Mouse (Mus musculus) kidney, embryonic 15.5 days (tissue): ENCODE results near the gene Stx18. TPM values are rescaled to one million over a fixed set of nuclear protein-coding genes. Genes with fewer than 3 reads are reported as not detected.

Source experiments
- ATAC-seq: fragments of 200-750 bp; cut with Nextera tagmentation; replicated peaks from 2 replicates; pipeline ENCODE4 v1.8.0; 2017; ENCODE audit warnings: moderate TSS enrichment; ENCODE audit not compliant: low FRiP score
- H3K27ac ChIP-seq: fragments of 300-500 bp; sonication (generic); 2 replicates; pipeline ENCODE4 v1.5.1; 2015; ENCODE audit warnings: mild to moderate bottlenecking, inconsistent platforms
- H3K27me3 ChIP-seq: fragments of 300-500 bp; sonication (generic); 2 replicates; pipeline ENCODE4 v1.6.1; 2015; ENCODE audit warnings: inconsistent platforms
- H3K36me3 ChIP-seq: fragments of 300-500 bp; sonication (generic); 2 replicates; pipeline ENCODE4 v1.6.1; 2015; ENCODE audit warnings: inconsistent platforms
- H3K4me1 ChIP-seq: fragments of 300-500 bp; sonication (generic); 2 replicates; pipeline ENCODE4 v1.6.1; 2015; ENCODE audit warnings: inconsistent platforms
- H3K4me2 ChIP-seq: fragments of 300-500 bp; sonication (generic); 2 replicates; pipeline ENCODE4 v1.6.1; 2015; ENCODE audit warnings: moderate library complexity, mild to moderate bottlenecking, inconsistent platforms
- H3K4me3 ChIP-seq: fragments of 300-500 bp; sonication (generic); replicated peaks from 2 replicates; pipeline ENCODE4 v1.5.1; 2015; ENCODE audit warnings: mild to moderate bottlenecking, inconsistent platforms
- H3K9ac ChIP-seq: fragments of 300-500 bp; sonication (generic); 2 replicates; pipeline ENCODE4 v1.6.1; 2015; ENCODE audit warnings: mild to moderate bottlenecking, inconsistent platforms
- H3K9me3 ChIP-seq: fragments of 300-500 bp; sonication (generic); replicated peaks from 2 replicates; pipeline ENCODE4 v1.6.1; 2016; ENCODE audit warnings: inconsistent platforms
- WGBS: fragments of 180-500 bp; shearing (Covaris S2); methylation state at CpG from one replicate; pipeline ENCODE4 v1.1.7; 2015; ENCODE audit warnings: mixed read lengths; 5-methylcytosine and 5-hydroxymethylcytosine counted together
- polyA plus RNA-seq: library from polyadenylated mRNA; unstranded; fragments of >200 nt; fragmentation: Nextera tagmentation; extraction: Ambion mirVana; gene quantifications from 2 replicates; pipeline ENCODE4 v1.2.1, GENCODE M21; 2015

Gene Stx18
- polyA plus RNA-seq, 1 experiment from 2014 or later, result 43.6 TPM

DNA sequence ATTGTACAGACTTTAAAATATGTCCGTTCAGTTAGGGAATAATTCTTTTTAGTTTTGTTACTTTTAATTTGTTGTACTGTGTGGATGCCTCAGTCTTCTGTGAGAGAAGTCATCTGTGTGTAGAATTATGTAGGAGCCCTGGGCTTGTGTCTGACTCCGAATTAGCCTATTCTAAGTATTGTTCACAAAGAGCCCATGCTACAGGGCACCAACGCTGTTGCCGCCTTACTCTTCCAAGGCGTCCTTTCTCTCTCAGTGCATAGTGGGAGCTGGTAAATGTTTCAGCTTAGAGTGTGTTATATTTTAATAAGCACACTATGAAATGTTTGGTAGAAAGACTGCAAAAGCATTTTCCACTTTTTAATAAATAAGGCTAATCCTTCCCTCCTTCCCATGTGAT is 44.8 kb downstream of the Stx18 start:
- Histone ChIP-seq H3K36me3 (no peaks in the 10 kb centered on the region), H3K4me1 (peaks cover 9% of the 10 kb centered on the region; the same call in 1 of the 2 replicates), H3K4me2 (no peak overlapping the region), H3K27me3 (0 out of 2 replicates have a peak, but pooled peaks cover 4% of the 10 kb centered on the region), H3K9me3 (no peaks in the 10 kb centered on the region), H3K27ac (no peak overlapping the region), H3K9ac (no peak overlapping the region), H3K4me3 (no peak overlapping the region)
- WGBS, result 91% methylated on average over 5 of the region's 5 CpGs
- no peak for ATAC-seq

DNA sequence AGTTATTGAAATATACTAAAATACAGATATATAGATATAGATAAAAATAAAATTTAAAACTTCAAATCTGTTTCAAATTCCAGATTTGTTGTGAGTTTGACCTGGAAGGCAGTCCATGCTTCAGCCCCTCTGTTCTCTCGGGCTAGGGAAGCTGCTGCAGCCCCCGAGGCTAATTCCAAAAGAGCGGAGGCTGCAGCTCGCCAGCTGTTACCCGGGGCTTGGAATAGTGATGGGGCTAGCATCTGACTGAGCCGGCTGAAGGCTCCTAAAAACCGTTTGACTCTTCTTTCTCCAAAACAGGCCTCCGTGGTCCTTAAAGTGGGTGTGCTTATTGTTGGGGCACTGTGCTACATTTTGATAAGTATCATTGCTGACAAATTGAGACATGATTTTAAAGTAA is 46.1 kb downstream of the Stx18 start:
- Histone ChIP-seq H3K9ac (no peak overlapping the region), H3K27me3 (0 out of 2 replicates have a peak, but pooled peaks cover 4% of the 10 kb centered on the region), H3K4me1 (peaks cover 9% of the 10 kb centered on the region; the same call in 1 of the 2 replicates), H3K9me3 (no peaks in the 10 kb centered on the region), H3K36me3 (no peaks in the 10 kb centered on the region), H3K27ac (no peak overlapping the region), H3K4me2 (no peak overlapping the region), H3K4me3 (no peak overlapping the region)
- no peak for ATAC-seq
- 38% methylated on average over 8 of the region's 8 CpGs for WGBS

DNA sequence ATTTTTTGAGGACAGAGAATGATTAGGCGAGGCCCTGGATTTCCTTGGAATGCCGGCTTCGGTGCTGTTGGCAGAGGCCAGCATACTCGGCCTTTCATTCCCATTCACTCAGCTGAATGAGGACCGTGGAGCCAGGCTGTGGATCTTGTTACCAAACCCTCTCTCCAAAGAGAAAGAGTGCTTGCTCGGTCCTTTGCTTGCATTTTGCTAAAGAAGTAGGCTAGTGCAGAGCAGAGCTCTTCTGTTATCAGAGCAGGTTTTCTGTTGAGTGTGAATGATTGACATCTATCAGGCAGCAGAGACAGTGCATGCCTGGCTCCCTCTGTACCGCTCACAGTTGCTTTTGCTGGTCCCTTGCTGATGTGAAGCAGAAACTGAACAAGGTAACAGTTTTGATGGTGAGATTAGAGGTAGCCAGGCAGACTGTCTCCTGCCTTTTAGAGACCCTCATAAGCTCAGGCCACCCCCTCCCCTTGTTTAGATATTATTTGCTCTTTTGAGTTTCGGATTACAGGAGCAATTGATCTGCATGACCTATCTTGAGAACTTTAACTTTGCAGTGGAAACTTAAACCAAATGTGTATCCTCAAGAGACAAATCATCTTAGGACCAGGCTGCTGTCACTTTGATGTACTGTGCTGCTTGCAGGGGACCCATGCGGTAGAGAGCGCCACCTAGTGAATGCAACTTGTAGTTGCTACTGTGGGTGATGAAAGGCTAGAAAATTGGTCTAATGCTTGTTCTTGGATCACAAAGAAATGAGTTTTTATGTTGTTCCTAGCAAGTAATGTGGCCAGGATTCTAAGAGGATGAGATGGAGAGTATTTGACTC is 47.2 kb downstream of the Stx18 start:
- no peaks in the 10 kb centered on the region for H3K36me3 ChIP-seq
- H3K4me3 ChIP-seq, result no peak overlapping the region
- no peak; the same call in 1 of the 2 replicates for ATAC-seq
- H3K9me3 ChIP-seq, result no peaks in the 10 kb centered on the region
- H3K4me1 ChIP-seq, result peaks cover 9% of the 10 kb centered on the region; the same call in 1 of the 2 replicates
- H3K9ac ChIP-seq, result no peak overlapping the region
- 0 out of 2 replicates have a peak, but pooled peaks cover 4% of the 10 kb centered on the region for H3K27me3 ChIP-seq
- no peak overlapping the region for H3K27ac ChIP-seq
- WGBS, result 27% methylated on average over 10 of the region's 10 CpGs
- no peak overlapping the region for H3K4me2 ChIP-seq

DNA sequence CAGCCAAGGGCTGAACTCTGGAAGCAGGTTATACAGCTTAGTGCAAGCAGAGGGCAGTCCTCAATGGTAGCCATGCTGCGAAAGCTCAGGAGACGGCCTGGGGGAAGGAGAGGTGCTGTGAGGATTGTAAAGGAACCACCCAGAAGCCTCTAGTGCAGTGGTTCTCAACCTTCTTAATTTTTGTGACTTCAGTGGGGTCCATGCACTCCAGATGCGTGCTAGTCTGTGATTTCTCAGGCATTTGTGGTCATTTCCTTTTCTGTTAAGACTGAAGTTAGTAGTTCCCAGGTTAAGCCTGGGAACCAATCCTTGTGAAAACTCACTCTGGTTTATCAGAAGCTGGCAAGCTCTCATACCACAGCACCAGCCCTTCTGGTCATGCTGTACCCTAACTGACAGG is 51.6 kb downstream of the Stx18 start:
- Histone ChIP-seq H3K27ac (no peak overlapping the region), H3K4me2 (no peak overlapping the region), H3K4me1 (0 out of 2 replicates have a peak, but pooled peaks cover 3% of the 10 kb centered on the region), H3K9me3 (no peaks in the 10 kb centered on the region), H3K27me3 (0 out of 2 replicates have a peak, but pooled peaks cover 4% of the 10 kb centered on the region), H3K4me3 (no peak overlapping the region), H3K9ac (no peak overlapping the region), H3K36me3 (no peaks in the 10 kb centered on the region)
- no peak for ATAC-seq
- WGBS, result 76% methylated on average over 3 of the region's 3 CpGs

DNA sequence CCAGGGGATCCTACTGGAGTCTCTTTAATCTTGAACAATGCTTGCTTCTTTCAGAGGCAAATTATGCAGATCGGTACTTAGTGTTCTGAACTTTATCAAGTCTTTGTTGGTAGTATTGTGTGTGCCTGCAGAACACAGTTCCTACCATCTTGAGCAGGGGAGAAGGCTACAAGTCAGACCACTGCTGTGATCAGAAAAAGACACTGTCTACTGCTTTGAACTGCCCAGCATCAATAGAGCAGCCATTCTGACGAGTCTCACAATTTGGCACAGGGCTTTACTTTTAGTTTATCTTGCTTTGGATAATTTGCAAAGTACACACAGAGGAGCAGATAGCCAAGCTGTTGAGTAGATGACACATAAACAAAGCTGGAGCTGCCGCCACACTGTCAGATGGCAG is 52.0 kb downstream of the Stx18 start:
- no peak overlapping the region for H3K27ac ChIP-seq
- H3K9me3 ChIP-seq, result no peaks in the 10 kb centered on the region
- H3K4me3 ChIP-seq, result no peak overlapping the region
- no peak overlapping the region for H3K4me2 ChIP-seq
- WGBS, result 67% methylated on average over 3 of the region's 3 CpGs
- H3K4me1 ChIP-seq, result 0 out of 2 replicates have a peak, but pooled peaks cover 2% of the 10 kb centered on the region
- ATAC-seq, result no peak
- H3K36me3 ChIP-seq, result no peaks in the 10 kb centered on the region
- no peak overlapping the region for H3K9ac ChIP-seq
- H3K27me3 ChIP-seq, result 0 out of 2 replicates have a peak, but pooled peaks cover 1% of the 10 kb centered on the region

DNA sequence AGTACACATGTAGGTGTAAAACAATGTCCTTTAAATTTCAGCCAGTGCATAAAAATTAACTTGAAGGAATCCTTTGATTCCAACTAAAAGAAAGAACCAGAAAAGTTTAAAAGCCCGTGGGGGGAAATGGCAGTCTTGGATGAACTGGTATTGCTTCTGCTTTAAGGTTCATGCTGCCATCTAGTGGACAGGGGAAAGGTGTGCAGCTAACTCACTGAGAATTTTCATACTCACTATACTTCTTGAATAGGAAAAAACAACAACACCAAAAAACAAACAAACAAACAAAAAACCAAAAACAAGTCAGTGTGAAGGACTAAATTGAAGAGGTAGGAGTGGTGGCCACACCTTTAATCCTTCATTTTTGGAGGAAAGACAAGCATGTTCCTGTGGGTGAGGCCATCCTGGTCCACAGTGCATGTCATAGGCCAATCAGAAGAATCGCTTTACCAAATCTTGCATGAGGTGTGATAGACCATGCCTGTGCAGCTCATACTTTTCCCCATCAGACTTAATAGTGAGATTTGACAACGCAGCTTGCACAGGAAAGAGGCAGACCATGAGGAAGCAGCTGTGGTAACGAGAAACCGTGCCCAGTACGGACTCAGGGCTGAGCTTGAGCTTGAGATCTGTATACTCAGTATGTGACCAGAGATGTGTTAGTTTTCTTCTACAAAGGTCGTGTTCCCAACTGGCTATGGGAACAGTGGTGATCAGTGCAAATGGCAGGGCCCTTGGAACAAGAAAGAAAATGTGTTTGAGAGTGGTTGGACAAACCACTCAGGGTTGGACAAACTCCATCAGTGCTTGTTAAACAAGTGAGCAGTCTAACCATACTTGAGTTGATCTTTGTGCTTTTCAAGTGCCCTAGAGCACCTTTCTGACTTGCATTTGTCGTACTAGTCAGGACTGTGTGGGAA is 52.8 kb downstream of the Stx18 start:
- Histone ChIP-seq H3K36me3 (no peaks in the 10 kb centered on the region), H3K4me1 (no peaks in the 10 kb centered on the region), H3K27ac (no peak overlapping the region), H3K4me3 (no peak overlapping the region), H3K4me2 (no peak overlapping the region), H3K9ac (no peak overlapping the region), H3K9me3 (no peaks in the 10 kb centered on the region), H3K27me3 (no peaks in the 10 kb centered on the region)
- 74% methylated on average over 8 of the region's 8 CpGs for WGBS
- 0 out of 2 replicates have a peak, but pooled peaks have one; percentile 33 for ATAC-seq

DNA sequence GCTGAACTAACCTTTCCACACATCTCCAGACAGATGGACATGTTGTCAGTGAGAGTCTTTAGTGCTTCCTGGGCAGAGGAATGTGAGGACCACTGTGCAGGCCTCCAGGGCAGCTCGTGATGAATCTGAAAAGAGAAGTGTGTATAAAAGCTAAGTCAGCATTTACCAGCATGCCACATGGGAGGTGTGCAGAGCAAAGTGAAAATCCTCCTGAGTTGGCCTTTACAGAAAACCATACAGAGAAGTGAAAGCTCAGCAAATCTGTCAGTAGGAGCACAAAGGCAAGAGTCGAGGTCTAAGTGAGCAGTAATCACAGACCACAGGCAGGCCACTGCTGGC is 53.4 kb downstream of the Stx18 start:
- H3K36me3 ChIP-seq, result 0 out of 2 replicates have a peak, but pooled peaks cover 2% of the 10 kb centered on the region
- no peaks in the 10 kb centered on the region for H3K9me3 ChIP-seq
- no peak overlapping the region for H3K4me2 ChIP-seq
- WGBS, result 75% methylated on average over 2 of the region's 2 CpGs
- no peak overlapping the region for H3K9ac ChIP-seq
- ATAC-seq, result no peak
- no peak overlapping the region for H3K27ac ChIP-seq
- no peaks in the 10 kb centered on the region for H3K27me3 ChIP-seq
- H3K4me1 ChIP-seq, result no peaks in the 10 kb centered on the region
- no peak overlapping the region for H3K4me3 ChIP-seq

DNA sequence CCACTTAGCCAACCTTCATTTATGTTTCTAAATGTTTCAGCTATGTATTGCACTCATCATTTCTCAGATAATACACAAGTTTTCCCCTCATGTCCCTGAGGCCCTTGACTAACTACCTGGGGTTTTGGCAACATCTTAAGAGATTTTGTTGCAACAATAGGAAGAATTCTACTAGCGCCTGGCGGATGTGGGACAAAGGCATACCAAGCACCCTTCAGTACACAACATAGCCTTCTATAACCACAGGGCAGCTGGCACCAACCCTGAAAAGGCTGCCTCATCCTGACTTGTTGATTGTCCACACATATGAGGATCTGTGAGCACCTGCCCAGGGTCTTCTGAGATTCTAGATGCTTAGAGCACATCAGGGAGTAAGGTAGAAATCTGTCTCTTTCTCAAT is 55.8 kb downstream of the Stx18 start:
- ATAC-seq, result no peak
- Histone ChIP-seq H3K27me3 (no peaks in the 10 kb centered on the region), H3K9ac (no peak overlapping the region), H3K36me3 (0 out of 2 replicates have a peak, but pooled peaks cover 2% of the 10 kb centered on the region), H3K27ac (no peak overlapping the region), H3K9me3 (no peaks in the 10 kb centered on the region), H3K4me1 (no peaks in the 10 kb centered on the region), H3K4me3 (no peak overlapping the region), H3K4me2 (no peak overlapping the region)
- WGBS, result 89% methylated on average over 2 of the region's 2 CpGs

DNA sequence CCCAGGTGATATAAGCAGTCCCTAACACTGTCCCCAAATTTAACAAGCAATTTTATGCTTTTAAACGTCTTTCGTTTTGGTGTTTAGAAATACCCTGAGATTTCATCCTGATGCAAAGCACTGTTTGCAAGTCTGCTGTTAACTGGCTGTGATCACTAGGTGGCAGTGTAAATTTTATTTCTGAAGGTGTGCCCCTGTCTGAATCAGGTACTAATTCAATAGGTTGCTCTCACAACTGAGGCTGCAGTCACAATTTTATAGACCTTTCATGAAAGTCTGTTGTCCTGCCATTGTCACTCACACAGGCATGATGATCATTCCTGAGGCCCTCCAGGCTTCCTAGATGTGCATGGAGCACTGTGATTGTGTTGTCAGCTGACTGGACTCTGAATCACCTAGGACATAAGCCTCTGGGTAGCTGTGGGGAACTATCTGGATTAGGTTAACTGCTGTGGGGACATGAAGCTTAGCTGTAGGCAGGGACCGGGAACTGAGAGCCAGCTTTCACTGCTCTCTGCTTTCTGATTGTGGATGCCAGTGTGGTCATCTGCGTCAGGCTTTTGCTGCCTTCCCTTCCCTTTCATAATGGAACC is 59.1 kb downstream of the Stx18 start:
- Histone ChIP-seq H3K36me3 (0 out of 2 replicates have a peak, but pooled peaks cover 2% of the 10 kb centered on the region), H3K27me3 (no peaks in the 10 kb centered on the region), H3K4me2 (no peak overlapping the region), H3K4me1 (no peaks in the 10 kb centered on the region), H3K27ac (no peak overlapping the region), H3K4me3 (no peak overlapping the region), H3K9ac (no peak overlapping the region), H3K9me3 (no peaks in the 10 kb centered on the region)
- no peak for ATAC-seq
- 71% methylated on average over 4 of the region's 4 CpGs for WGBS

DNA sequence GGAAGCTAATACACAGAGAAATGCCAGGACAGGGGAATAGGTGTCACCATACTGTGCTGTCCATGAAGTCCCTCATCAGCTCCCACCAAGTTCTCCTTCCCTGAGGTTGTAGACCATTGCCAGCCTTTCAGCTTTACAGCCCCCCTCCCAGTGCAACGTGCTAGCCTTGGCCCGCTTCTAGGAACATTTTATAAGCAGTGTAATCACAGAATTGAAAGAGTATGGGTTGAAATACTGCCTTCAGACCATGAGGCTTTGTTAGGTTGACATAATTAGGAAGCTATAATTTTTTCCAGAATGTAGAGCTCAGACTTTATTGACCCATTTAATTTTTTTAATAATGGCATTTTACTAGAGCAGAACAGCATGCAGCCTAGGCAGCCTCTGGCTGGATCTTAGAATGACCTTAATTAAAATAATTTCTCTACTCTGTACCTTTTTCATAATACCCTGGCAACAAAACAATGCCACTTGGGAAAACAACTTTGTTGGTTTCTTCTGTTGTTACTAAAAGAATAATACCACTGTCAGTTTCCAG is 60.7 kb downstream of the Stx18 start:
- Histone ChIP-seq H3K27ac (no peak overlapping the region), H3K36me3 (0 out of 2 replicates have a peak, but pooled peaks cover 2% of the 10 kb centered on the region), H3K4me3 (no peak overlapping the region), H3K4me2 (no peak overlapping the region), H3K9me3 (no peaks in the 10 kb centered on the region), H3K9ac (no peak overlapping the region), H3K4me1 (no peaks in the 10 kb centered on the region), H3K27me3 (no peaks in the 10 kb centered on the region)
- 92% methylated on average over 2 of the region's 2 CpGs for WGBS
- ATAC-seq, result no peak

DNA sequence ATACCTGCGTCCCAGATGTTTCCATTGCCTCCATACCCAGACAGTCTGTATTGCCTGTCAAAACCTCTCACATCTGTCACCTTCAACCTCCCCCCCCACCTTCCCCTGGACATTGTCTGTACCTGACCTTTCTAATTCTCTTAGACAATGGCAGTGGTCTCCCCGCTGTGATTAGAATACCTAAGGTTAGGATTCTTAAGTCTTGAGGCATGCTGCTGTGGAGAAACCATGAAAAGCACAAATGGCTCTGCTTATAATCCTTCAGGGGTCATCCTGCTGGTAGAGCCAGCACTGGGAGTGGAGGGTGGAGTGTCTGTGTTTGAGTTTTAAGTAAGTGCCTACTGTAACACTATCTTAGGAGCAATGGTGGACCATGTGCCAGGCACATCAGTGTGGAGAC is 64.4 kb downstream of the Stx18 start:
- Histone ChIP-seq H3K27ac (no peak overlapping the region), H3K4me3 (no peak overlapping the region), H3K4me1 (no peaks in the 10 kb centered on the region), H3K27me3 (no peaks in the 10 kb centered on the region), H3K9ac (no peak overlapping the region), H3K9me3 (no peaks in the 10 kb centered on the region), H3K4me2 (no peak overlapping the region), H3K36me3 (peaks cover 26% of the 10 kb centered on the region)
- WGBS, result 88% methylated on average over 2 of the region's 2 CpGs
- ATAC-seq, result no peak
